Mouse (Mus musculus): ENCODE results near the gene Rbm20.

The Rbm20 gene

DNA sequence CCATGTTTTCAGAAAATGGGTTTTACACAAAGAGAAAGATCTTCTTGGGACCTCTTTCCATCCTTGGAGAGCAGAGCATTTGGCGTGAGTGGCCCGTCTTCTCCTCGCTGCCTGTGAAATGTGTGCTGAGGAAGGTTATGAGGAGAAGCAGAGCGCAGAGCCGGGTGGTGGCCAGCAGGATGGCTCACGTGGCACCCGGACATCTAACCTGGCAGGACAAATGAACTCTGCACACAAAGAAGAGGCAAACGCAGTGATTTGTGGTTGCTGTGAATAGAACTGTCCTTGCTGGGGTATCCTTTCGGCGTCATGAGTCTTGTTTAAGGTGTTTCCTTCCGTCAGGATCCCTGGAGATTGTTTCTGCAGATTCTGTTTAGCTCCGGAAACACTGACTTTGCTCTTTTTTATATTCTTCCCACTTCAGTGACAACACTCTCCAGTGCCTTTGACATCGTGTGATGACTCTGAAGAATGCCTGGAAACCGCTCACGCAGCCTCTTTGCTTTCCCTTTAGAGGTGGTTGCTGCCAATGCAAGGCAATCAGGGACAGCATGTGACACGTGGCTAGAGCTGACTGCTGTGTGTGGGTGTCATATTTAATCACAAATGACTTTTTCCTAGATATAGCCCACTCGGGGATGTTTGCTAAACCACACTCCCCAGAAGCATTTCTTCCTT, 80.5 kb downstream of the Rbm20 start:
- DNase-seq (ENCODE audit: low spot score): peak; percentile 22

GRCm38 (mm10) chr19:53758881-53759418, 81.8 kb downstream of the Rbm20 start:
- no peak for DNase-seq (ENCODE audit: low spot score)

DNA sequence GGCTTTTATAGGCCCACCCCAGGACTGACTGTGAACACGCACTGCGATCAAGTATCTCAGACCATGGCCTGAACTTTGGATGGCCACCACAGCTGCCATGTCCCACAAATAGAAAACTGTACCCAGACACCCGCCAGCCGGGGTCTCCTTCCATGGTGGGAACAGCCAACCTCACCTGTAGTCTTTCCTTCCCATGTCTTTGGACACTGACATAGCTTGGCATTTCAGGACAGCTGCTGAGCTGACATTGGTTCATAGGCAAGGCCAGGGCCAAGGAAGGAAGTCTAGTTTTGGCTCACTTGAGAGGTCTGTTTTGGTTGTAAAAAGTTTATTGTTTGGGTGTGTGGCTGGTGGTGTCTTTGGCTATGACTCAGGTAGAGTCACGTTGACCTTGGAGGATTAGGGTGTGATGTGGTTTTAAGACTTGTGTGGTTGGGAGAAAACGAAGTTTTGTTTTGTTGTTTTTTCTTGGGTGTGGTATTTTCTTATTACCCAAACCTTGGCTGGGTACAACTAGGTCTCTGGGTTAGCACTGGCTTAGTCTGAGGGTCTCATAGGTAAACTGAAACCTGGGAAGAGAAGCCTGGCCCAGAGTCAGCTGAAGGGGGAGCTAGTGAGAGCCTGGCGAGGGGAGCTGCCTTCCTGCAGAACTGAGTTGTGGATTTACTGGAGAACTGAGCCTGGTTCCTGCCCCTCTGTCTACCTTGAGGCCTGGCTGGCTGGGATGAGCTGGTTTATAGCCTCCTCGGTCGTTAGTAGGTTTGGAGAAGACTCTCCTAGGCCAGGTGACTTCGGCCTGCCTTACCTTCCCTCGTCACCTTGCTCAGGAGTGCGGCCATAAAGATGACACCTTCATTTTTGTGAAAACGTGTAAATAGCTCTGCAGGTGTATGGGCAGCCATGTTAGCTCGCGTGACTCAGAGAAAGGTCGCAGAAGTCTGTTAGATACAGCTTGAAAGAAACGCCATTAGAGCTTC, 83.3 kb downstream of the Rbm20 start:
- peak; percentile 31 for DNase-seq (ENCODE audit: low spot score)

- DNase-seq (ENCODE audit: low spot score): no peak
These were observed 85.8 kb downstream of the Rbm20 start for GRCm38 (mm10) chr19:53762749-53763438.

DNA sequence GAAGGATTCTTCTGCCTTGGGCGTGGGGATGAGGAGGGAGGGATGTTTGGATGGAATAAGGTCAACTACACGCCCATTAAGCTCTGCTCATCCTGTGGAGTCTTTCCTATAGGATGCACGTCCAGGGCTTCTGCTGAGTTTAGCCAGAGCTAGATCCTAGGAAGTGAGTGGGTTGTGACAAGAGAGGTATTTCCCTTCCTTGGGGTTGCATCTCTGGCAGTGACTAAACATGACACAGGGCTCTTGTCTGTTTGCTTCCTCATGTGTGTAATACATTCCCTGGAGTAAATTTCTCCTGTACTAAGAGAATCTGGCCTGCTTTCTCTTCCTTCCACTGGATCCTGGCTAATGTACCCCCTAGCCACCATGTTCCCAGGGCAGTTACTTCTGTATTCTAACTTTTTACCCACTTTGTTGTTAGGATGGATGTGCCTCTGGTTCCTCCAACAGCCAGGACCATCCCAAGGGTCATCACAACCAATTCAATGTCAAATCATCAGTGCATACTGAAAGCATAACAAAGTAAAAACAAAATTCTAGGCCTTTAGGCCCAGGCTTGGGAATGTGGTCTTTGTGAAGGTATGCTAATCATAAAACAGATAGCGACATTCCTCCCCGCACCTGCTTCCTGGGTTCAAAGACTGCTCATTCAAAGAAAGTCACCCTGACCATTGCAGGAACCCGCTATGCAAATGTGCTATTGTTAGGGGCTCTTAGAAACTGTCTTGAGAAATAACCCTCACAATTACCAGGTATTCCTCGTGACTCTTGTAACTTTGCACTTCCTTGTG, 87.8 kb downstream of the Rbm20 start:
- no peak for DNase-seq (ENCODE audit: low spot score)

DNA sequence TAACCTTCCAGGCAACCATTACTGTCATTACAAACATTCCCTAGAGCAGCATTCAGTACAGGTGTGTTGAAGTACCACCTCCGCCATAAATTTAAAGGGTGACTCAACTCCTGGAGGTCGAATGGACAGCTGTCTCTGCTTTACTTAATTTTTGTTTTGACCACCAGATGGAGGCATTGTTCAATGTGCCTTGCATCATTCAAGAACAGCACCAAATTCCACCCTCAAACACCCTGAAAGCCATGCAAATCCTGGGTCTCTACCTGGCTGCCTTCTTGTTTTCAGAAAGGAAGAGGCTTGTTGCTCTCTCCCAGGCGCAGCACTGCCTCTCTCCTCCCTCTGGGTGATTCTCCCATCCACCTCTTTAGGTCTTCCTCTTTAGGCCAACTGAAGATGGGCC, 91.4 kb downstream of the Rbm20 start:
- no peak for DNase-seq (ENCODE audit: low spot score)

DNA sequence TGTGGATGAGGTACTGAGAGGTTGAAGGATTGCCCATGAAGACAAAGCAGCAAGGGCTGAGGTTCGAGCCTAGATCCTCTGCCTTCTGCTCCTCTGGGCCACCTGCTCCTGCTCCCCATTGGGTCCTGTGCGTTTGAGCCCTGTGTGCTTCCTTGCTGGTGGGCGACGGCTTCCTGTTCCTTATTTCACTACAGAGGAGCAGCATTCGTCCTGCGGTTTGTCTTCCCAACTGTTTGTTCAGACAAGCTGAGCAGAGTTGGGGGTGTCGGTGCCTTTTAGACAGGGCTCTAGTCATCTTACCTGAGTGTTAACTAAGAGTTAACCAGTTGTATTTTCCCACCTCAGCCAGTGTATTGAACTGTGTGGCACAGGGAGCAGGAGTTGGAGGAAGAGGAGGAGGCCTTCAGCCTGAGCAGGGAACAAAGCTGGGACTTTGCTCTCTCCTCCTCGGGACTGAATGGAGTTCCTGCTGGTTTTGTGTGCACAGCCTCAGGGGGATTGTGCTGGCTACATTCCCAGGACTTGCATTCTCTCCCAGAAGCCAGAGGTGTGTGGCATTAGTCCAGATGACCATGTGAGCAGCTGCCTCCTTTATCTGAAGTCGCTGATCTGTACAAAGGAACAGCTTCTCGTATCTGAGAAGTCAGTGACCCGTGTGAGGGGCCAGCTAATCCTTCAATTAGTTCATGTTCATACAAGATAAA, 97.0 kb downstream of the Rbm20 start:
- peak; percentile 79 for DNase-seq (ENCODE audit: low spot score)

DNA sequence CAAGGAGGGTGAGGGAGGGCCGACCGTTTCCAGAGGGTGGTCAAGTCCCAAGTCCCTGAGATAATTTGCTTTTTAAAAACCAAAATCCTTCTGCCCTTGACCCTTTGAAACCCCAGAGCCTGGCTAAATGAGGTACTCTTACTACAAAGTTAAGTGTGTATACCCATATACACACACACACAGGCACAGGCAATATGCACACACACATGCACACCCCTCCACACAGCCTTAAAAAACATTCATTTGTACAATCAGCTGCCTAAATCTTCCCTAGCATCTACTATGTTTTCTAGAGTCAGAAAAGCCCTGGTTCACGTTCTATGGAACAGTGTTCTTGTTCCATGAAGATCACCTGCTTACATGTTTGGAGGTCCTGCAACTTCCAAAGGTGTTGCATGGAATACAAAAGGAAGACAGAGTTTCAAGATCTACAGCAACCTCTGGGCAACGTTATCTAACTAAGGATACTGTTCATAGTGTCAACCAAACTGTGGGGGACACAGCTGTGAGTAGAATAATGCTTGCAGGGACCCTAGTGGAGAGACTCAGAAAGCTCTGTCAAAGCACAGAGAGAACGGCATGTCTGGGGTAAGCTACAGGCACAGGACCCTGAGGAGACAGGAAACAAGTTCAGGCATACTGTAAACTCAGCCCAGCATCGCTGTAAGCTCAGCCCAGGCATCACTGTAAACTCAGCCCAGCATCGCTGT, 97.7 kb downstream of the Rbm20 start:
- no peak for DNase-seq (ENCODE audit: low spot score)

DNA sequence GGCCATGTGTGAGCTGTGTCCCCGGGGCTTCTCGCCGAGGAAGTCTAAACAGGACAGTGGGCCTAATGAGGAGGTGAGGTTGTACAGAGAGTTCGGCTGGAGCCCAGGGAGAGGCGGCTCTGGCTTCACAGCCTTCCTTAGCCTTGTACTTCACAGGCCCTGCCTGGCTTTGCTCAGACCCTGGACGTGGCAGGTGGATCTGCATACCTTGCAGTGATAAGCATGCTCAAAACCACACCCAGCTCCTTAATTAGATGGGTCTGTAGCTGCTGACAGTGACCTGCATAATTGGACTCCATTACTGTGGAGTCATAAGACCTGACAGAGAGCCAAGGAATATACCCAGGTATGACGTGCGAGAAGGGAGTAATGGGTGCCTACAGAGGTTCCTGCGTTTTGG, 102.3 kb downstream of the Rbm20 start:
- no peak for DNase-seq (ENCODE audit: low spot score)

DNA sequence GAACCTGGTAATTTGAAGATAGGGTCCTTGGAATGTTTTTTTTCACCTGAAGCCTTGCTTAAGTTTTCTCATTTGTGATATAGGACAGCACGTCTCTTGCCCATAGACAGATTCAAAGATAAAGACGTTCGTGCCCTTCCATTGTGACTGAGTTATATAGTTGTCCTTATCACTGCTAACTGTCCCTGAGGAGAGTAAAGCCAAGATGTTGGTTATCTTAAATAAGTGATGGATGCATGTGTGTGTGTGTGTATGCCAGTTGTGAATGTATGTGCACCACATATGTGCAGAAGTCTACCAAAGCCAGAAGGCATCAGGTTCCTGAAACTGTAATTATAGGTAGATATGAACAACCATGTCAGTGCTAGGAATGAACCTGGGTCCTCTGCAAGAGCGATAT, 102.7 kb downstream of the Rbm20 start:
- DNase-seq (ENCODE audit: low spot score): no peak

DNA sequence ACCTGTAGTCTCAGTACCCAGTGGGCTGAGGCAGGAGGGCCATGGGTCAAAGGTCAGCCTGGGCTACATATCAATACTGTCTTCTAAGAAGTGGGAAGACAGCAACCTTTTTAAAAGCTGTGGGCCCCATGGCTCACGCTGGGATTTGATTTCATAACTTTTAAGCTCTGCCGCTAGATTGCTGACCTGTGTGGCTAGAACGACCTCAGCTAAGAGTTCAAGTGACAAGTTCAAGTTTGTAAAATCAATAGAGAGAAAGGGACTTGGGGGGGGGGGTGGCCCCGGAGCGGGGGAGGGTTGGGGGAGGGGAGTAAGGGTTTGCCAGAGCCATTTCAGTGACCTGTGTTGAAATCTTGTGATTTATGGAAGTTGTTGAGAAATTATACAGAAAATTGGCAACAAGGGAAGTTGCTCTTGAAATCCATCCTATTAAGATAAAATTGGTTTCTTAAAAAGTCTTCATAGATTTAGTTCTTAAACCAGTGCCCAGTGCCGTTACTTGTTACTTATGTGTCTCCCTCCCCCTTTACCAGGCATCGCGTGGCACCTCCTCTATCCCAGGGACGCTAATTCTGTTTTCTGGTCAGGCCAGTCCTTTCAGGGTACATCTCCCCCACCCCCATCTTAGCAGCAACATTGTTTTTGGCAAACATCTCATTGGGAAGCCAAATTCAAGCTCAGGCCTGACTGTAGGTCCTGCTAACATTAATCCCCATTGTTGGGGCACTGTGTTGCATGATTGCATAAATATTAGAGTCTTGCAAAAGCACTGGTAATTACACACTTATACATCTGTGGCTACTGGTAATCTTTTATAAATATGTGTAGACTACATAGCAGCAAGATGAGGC, 103.9 kb downstream of the Rbm20 start:
- DNase-seq (ENCODE audit: low spot score): no peak

DNA sequence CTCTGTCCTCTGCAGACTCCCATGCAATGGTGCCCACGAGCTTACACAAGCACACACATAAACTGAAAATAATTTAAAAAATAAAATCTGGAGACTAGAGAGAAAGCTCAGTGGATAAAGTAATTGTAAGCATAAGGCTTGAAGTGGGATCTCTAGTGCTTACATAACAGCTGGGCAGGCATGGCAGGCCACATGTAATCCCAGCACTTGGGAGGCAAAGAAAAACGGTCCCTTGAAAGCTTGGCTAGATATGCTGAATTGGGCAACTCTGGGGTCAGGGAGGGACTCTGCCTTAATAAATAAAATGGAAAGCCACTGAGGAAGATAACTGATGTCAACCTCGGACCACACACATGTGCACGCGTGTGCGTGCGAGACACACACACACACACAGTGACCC, 104.7 kb downstream of the Rbm20 start:
- no peak for DNase-seq (ENCODE audit: low spot score)

DNA sequence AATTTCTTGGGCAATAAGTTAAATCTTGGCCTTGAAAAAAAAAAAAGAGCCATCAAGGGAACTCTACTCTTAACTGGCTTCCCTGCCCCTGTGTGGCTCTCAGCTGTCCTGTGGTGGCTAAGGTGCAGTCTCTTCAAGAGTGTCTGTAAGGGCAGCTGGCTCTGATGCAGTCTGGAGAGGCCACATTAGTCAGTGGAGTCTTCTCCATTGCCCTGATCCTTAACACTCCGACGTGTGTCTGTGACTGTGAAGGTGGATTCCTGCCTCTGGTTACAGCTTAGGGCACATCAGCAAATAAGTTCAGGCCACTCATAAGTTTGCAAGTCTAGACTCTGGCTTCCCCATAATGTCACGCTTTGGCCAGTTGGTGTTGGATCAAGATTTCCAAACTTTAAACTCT, 108.2 kb downstream of the Rbm20 start:
- DNase-seq (ENCODE audit: low spot score): no peak

GRCm38 (mm10) chr19:53786239-53786638, 109.1 kb downstream of the Rbm20 start:
- no peak for DNase-seq (ENCODE audit: low spot score)

DNA sequence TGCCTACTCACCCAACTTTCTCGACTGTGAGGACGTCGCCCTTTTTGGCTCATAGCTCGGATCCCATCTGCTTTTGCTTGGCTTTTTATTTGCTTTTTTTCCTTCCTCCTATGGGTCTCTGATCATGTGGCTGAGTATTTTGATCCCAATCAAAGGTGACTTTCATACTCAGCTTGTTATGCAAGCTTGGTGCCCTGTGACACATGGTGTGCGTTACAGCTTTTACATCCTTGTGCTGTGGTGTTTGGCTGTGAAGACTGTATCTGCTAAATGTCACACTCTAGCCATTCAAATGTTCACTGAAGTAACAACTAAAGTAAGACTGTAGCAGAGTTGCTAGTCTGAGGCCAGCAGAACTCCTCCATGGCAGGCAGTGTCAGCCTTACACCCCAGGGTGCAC, 109.7 kb downstream of the Rbm20 start:
- DNase-seq (ENCODE audit: low spot score): no peak

- DNase-seq (ENCODE audit: low spot score): no peak
These were observed 111.7 kb downstream of the Rbm20 start for GRCm38 (mm10) chr19:53788621-53789331.

DNA sequence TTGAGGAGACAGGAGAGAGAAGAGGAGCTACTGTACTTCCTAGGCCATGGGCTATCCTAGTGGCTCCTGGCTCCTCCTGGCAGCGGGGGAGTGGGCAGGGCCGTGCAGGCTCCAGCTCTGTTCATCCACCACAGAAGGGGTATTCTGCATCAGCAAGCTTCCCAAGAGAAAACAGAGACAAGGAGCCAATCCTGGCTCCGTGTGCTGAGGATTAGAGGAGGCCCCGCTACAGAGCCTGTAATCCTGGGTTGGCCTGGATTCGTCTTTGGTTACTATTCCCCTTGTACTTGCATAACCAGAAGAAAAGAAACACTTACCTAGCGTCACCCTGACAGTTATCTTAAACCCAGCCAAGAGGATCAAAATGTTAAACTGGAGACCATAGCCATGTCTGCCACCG, 112.5 kb downstream of the Rbm20 start:
- no peak for DNase-seq (ENCODE audit: low spot score)
